Mouse (Mus musculus): ENCODE measurements around the gene Adat3.
A peak's percentile ranks its signal among the peaks of the same experiment; 100 is the strongest.

DNA sequence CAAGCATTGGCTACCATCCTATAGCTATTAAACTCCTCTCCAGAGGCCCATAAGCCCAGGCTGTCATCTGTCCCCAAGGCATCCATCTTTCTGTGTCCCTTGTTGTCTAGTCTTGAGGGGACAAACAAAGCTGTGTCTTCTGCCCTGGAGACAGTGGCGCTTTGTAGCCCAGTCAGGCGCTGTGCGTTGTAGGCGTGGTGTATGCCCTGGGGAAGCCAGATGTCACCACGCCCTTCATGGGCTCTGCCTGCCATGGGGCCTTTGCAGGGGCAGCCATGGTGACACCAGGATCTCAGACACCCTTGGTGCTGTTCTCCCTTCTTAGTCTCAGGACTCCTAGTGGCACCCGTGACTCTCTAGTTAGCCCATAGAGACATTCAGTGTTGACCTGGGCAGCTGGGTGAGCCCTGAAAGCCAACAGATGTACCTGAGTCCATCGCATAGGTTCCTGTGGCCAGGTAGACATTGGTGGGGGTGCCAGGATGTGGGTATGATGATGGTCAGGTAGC lies 1.4 kb downstream of the Adat3 start:
- no peak for TF ChIP-seq CTCF (IDR thresholded peaks at IDR 0.05; ENCODE audit: control insufficient read depth, insufficient read depth, low read length)
- TF ChIP-seq POLR2A (IDR thresholded peaks at IDR 0.05; ENCODE audit: borderline replicate concordance, control insufficient read depth, low read depth, low read length) = peak; percentile 19; the same call in 1 of the 2 replicates

Data from bone marrow, adult 2 months (tissue).